Mouse (Mus musculus) hindbrain, embryonic 13.5 days (tissue): ENCODE data around the gene Zcwpw1. TPM values are rescaled to one million over a fixed set of nuclear protein-coding genes. Genes with fewer than 3 reads are reported as not detected.

ENCODE experiments used
- ATAC-seq: fragments of 200-750 bp; cut with Nextera tagmentation; 2 replicates; pipeline ENCODE4 v1.8.0; 2017; ENCODE audit warnings: moderate TSS enrichment; ENCODE audit not compliant: low FRiP score
- H3K27ac ChIP-seq: fragments of 300-500 bp; sonication (generic); 2 replicates; pipeline ENCODE4 v1.5.1; 2015; ENCODE audit warnings: inconsistent platforms, mild to moderate bottlenecking, moderate library complexity
- H3K27me3 ChIP-seq: fragments of 300-500 bp; sonication (generic); 2 replicates; pipeline ENCODE4 v1.6.1; 2015; ENCODE audit warnings: mild to moderate bottlenecking, inconsistent platforms
- H3K36me3 ChIP-seq: fragments of 300-500 bp; sonication (generic); 2 replicates; pipeline ENCODE4 v1.6.1; 2015; ENCODE audit warnings: mild to moderate bottlenecking, inconsistent platforms
- H3K4me1 ChIP-seq: fragments of 300-500 bp; sonication (generic); replicated peaks from 2 replicates; pipeline ENCODE4 v1.6.1; 2015; ENCODE audit warnings: inconsistent platforms
- H3K4me2 ChIP-seq: fragments of 300-500 bp; sonication (generic); 2 replicates; pipeline ENCODE4 v1.6.1; 2015; ENCODE audit warnings: inconsistent platforms, mild to moderate bottlenecking, moderate library complexity
- H3K4me3 ChIP-seq: fragments of 300-500 bp; sonication (generic); 2 replicates; pipeline ENCODE4 v1.5.1; 2015; ENCODE audit warnings: mild to moderate bottlenecking, inconsistent platforms
- H3K9ac ChIP-seq: fragments of 300-500 bp; sonication (generic); 2 replicates; pipeline ENCODE4 v1.6.1; 2015; ENCODE audit warnings: mild to moderate bottlenecking, inconsistent platforms
- H3K9me3 ChIP-seq: fragments of 300-500 bp; sonication (generic); 2 replicates; pipeline ENCODE4 v1.6.1; 2016; ENCODE audit warnings: inconsistent platforms
- WGBS: fragments of 180-500 bp; shearing (Covaris S2); methylation state at CpG from one replicate; pipeline ENCODE4 v1.1.7; 2015; 5-methylcytosine and 5-hydroxymethylcytosine counted together
- polyA plus RNA-seq: library from polyadenylated mRNA; unstranded; fragments of >200 nt; fragmentation: Nextera tagmentation; extraction: Ambion mirVana; gene quantifications from 2 replicates; pipeline ENCODE4 v1.2.1, GENCODE M21; 2015

Gene Zcwpw1
- polyA plus RNA-seq, 1 experiment from 2014 or later: 10.6 TPM

GRCm38 (mm10) chr5:137757887-137758286 lies 29.7 kb upstream of the Zcwpw1 start:
- peaks cover 25% of the 10 kb centered on the region for H3K36me3 ChIP-seq
- ATAC-seq: peak; percentile 55
- 53% methylated on average over 6 of the region's 6 CpGs for WGBS
- no peaks in the 10 kb centered on the region for H3K27me3 ChIP-seq
- peaks cover 26% of the 10 kb centered on the region for H3K4me1 ChIP-seq
- H3K9ac ChIP-seq: peak overlapping the region; percentile 53
- H3K4me3 ChIP-seq: no peak overlapping the region
- no peaks in the 10 kb centered on the region for H3K9me3 ChIP-seq
- peak overlapping the region; percentile 29; the same call in 1 of the 2 replicates for H3K4me2 ChIP-seq
- peak overlapping the region; percentile 18; the same call in 1 of the 2 replicates for H3K27ac ChIP-seq

- no peak overlapping the region for H3K4me3 ChIP-seq
- no peaks in the 10 kb centered on the region for H3K27me3 ChIP-seq
- H3K36me3 ChIP-seq: peaks cover 18% of the 10 kb centered on the region
- H3K4me1 ChIP-seq: peaks cover 26% of the 10 kb centered on the region
- WGBS: 85% methylated on average over 19 of the region's 19 CpGs
- H3K9me3 ChIP-seq: no peaks in the 10 kb centered on the region
- ATAC-seq: no peak
- H3K9ac ChIP-seq: peak overlapping the region; percentile 43; the same call in 1 of the 2 replicates
- H3K27ac ChIP-seq: peak overlapping the region; percentile 81
- no peak overlapping the region for H3K4me2 ChIP-seq
These were observed 28.6 kb upstream of the Zcwpw1 start for GRCm38 (mm10) chr5:137758921-137759534.

DNA sequence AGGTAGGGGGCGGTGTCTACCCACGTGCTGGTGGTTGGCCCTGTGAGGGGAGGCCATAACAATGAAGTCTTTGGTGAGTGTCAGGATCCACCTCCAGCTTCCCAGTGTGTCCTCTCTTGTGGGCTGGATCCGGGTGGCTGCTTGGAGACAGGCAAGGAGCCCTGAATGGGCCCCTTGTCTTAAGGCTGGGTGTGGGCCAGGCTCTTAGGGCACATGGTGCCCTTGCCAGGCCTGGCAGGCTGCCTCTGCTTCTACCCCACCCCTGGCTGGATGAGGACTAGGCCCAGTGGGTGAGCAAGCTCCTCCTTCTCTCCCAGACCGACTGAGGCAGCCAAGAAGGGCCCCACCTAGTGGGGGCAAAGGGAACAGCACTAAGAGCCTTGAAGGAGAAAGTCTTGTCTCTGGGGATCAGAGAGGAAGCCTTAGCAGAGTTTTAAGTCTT lies 27.6 kb upstream of the Zcwpw1 start:
- peak; percentile 89 for ATAC-seq
- Histone ChIP-seq H3K27ac (peak overlapping the region; percentile 81), H3K4me3 (no peak overlapping the region), H3K36me3 (peaks cover 18% of the 10 kb centered on the region), H3K9me3 (no peaks in the 10 kb centered on the region), H3K4me2 (no peak overlapping the region), H3K27me3 (no peaks in the 10 kb centered on the region), H3K4me1 (peaks cover 29% of the 10 kb centered on the region), H3K9ac (no peak overlapping the region)
- WGBS: 27% methylated on average over 4 of the region's 4 CpGs

DNA sequence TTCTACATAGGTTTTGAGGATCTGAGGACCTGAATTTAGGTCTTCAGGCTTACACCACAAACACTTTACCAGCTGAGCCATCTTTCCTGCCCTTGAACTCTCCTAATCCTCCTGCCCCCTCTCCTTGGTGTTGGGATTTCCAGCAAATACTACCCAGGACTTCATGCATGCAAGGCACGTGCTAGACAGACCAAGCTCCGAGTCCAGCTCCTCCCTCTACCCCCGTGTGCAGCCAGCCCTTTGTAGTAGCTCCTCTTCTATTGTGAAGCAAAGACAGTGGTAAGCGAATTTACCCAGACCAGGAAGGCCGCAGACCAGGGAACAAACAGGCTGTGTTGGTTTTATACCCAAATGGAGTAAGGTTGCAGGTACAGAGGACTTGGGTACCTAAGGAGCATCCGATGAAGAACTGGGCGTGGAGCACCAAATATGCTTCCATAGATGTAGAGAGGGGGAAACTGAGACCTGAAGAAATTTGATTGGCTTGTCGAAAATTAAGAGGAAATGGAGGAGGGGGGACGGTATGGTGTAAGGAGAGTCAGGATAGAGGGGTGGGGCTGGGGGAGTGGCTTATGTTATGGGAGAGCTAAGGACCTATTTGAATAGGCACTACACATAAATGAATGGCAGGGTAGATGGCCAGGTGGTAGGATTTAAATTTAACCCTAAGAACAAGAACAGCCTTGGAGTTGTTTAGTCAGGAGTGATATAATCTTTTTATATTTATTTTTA lies 22.8 kb upstream of the Zcwpw1 start:
- Histone ChIP-seq H3K9ac (no peak overlapping the region), H3K4me1 (peaks cover 8% of the 10 kb centered on the region; the same call in 1 of the 2 replicates), H3K4me3 (no peak overlapping the region), H3K4me2 (no peak overlapping the region), H3K27me3 (no peaks in the 10 kb centered on the region), H3K9me3 (no peaks in the 10 kb centered on the region), H3K36me3 (no peaks in the 10 kb centered on the region), H3K27ac (no peak overlapping the region; the same call in 1 of the 2 replicates)
- 45% methylated on average over 9 of the region's 9 CpGs for WGBS
- no peak for ATAC-seq

DNA sequence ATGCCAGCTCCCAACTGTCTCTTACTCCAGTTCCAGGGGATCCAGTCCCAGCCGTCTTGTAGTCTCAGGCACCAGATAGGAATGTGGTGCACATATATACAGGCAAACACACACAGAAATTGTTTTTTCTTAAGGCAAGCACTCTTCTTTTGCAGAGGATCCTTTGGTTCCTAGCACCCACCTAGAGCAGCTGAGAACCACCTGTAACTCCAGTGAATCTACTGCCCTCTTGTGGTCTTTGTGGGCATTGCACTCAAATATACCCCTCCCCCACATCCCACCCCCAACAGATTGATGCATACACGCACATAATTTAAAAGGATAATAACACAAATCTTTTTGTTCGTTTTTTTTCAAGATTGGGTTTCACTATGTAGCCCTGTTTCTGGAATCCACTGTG lies 21.3 kb upstream of the Zcwpw1 start:
- no peaks in the 10 kb centered on the region for H3K9me3 ChIP-seq
- H3K9ac ChIP-seq: no peak overlapping the region
- H3K4me1 ChIP-seq: 0 out of 2 replicates have a peak, but pooled peaks cover 8% of the 10 kb centered on the region
- H3K27me3 ChIP-seq: no peaks in the 10 kb centered on the region
- WGBS: 59% methylated on average over 3 of the region's 3 CpGs
- H3K36me3 ChIP-seq: no peaks in the 10 kb centered on the region
- H3K27ac ChIP-seq: no peak overlapping the region
- no peak overlapping the region for H3K4me3 ChIP-seq
- no peak for ATAC-seq
- no peak overlapping the region for H3K4me2 ChIP-seq

DNA sequence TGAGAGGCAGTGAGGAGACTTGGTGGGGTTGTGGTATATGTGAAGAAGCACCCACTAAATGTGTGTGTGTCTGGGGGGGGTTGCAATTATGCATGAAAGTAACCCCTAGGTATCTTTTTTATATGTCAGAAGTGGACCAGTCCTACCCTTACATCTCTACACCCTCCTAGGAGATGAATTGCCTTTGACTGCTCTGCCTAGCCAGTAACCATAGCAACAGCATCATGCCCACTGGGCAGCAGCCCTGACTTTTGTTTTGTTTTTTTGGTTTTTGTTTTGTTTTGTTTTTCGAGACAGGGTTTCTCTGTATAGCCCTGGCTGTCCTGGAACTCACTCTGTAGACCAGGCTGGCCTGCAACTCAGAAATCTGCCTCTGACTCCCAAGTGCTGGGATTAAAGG lies 19.1 kb upstream of the Zcwpw1 start:
- H3K4me3 ChIP-seq: no peak overlapping the region
- no peaks in the 10 kb centered on the region for H3K27me3 ChIP-seq
- H3K9ac ChIP-seq: 0 out of 2 replicates have a peak overlapping the region, but pooled peaks have one; percentile 56
- H3K27ac ChIP-seq: peak overlapping the region; percentile 26
- no peak overlapping the region for H3K4me2 ChIP-seq
- no peaks in the 10 kb centered on the region for H3K9me3 ChIP-seq
- no peaks in the 10 kb centered on the region for H3K36me3 ChIP-seq
- WGBS: 32% methylated on average over 1 of the region's 1 CpGs
- 0 out of 2 replicates have a peak, but pooled peaks cover 8% of the 10 kb centered on the region for H3K4me1 ChIP-seq
- ATAC-seq: 0 out of 2 replicates have a peak, but pooled peaks have one; percentile 60

- no peak for ATAC-seq
- Histone ChIP-seq H3K9ac (no peak overlapping the region), H3K36me3 (no peaks in the 10 kb centered on the region), H3K9me3 (no peaks in the 10 kb centered on the region), H3K4me3 (no peak overlapping the region), H3K27ac (no peak overlapping the region), H3K27me3 (no peaks in the 10 kb centered on the region), H3K4me2 (no peak overlapping the region), H3K4me1 (0 out of 2 replicates have a peak, but pooled peaks cover 5% of the 10 kb centered on the region)
- 49% methylated on average over 2 of the region's 2 CpGs for WGBS
These were observed 16.9 kb upstream of the Zcwpw1 start for GRCm38 (mm10) chr5:137770709-137771108.

- Histone ChIP-seq H3K4me2 (no peak overlapping the region), H3K9me3 (no peaks in the 10 kb centered on the region), H3K4me1 (peaks cover 9% of the 10 kb centered on the region; the same call in 1 of the 2 replicates), H3K27me3 (no peaks in the 10 kb centered on the region), H3K9ac (no peak overlapping the region), H3K36me3 (no peaks in the 10 kb centered on the region), H3K4me3 (no peak overlapping the region), H3K27ac (no peak overlapping the region)
- ATAC-seq: no peak
These were observed 14.8 kb upstream of the Zcwpw1 start for GRCm38 (mm10) chr5:137772755-137773154.

DNA sequence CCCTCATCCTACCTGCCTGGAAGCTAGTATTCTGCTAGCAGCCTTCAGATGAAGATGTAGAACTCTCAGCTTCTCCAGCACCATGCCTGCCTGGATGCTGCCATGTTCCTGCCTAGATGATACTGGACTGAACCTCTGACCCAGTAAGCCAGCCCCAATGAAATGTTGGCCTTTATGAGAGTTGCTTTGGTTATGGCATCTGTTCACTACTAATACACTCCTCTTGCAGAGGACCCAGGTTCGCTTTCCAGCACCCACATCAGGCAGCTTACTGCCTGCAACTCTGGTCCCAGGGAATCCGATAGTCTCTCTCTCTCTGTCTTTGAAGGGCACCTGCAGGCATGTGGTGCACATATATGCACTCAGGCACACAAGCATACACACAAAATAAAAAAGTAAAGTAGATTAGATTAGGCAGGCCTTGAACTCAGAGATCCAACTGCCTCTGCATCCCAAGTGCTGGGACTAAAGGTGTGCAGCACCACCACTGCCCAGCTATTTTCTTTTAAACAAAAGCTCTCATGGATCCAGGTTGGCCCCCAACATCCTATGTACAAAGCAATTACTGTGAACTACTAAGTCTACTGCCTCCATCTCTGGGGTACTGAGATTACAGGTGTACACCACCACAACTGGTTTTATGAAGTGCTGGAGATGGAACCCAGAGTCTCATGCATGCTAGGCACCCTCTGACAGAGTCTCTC lies 11.9 kb upstream of the Zcwpw1 start:
- 92% methylated on average over 2 of the region's 2 CpGs for WGBS
- H3K9me3 ChIP-seq: no peaks in the 10 kb centered on the region
- peaks cover 23% of the 10 kb centered on the region for H3K4me1 ChIP-seq
- no peak for ATAC-seq
- no peaks in the 10 kb centered on the region for H3K27me3 ChIP-seq
- 0 out of 2 replicates have a peak overlapping the region, but pooled peaks have one; percentile 24 for H3K9ac ChIP-seq
- H3K27ac ChIP-seq: no peak overlapping the region
- peaks cover 6% of the 10 kb centered on the region for H3K36me3 ChIP-seq
- no peak overlapping the region for H3K4me3 ChIP-seq
- no peak overlapping the region for H3K4me2 ChIP-seq

DNA sequence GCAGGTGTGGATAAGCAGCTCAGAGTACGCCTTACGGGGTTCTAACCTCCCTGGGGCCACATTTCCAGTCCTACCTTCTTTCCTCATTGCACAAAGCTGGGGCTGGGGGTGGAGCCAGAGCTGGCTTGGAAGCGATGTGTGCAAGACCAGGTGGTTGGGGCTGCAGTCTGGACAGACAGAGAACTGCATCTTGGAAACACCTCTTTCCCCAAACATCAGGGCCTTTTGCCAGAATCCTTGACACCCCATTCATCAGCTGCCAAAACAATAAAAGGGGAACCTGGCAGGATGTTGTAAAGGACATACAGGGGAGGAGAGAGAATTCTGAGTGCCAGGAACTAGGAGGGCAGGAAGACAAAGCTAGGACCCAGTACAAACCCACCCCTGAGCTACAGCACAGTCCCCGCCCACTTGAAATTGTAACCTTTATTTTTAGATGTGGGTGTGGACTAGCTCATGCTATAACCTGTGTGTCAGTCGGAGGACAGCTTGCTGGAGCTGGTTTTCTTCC lies 11.1 kb upstream of the Zcwpw1 start:
- Histone ChIP-seq H3K9ac (0 out of 2 replicates have a peak overlapping the region, but pooled peaks have one; percentile 24), H3K4me3 (no peak overlapping the region), H3K4me1 (peaks cover 29% of the 10 kb centered on the region), H3K9me3 (no peaks in the 10 kb centered on the region), H3K4me2 (no peak overlapping the region), H3K27ac (no peak overlapping the region), H3K36me3 (peaks cover 12% of the 10 kb centered on the region), H3K27me3 (no peaks in the 10 kb centered on the region)
- 55% methylated on average over 5 of the region's 5 CpGs for WGBS
- ATAC-seq: no peak

- H3K9ac ChIP-seq: no peak overlapping the region
- peaks cover 38% of the 10 kb centered on the region for H3K4me1 ChIP-seq
- H3K4me2 ChIP-seq: no peak overlapping the region
- no peaks in the 10 kb centered on the region for H3K27me3 ChIP-seq
- WGBS: 88% methylated on average over 7 of the region's 7 CpGs
- H3K4me3 ChIP-seq: no peak overlapping the region
- no peaks in the 10 kb centered on the region for H3K9me3 ChIP-seq
- H3K36me3 ChIP-seq: peaks cover 21% of the 10 kb centered on the region
- H3K27ac ChIP-seq: peak overlapping the region; percentile 95; the same call in 1 of the 2 replicates
- no peak for ATAC-seq
These were observed 10.2 kb upstream of the Zcwpw1 start for GRCm38 (mm10) chr5:137777267-137777845.
